Mouse (Mus musculus) layer of hippocampus, adult 2 months (tissue): ENCODE measurements around the gene Tmem212. TPM values are rescaled to one million over a fixed set of nuclear protein-coding genes. Genes with fewer than 3 reads are reported as not detected.
A peak's percentile ranks its signal among the peaks of the same experiment; 100 is the strongest.

Experiments
- DNase-seq, 2 experiments: peaks; one replicate each; pipeline ENCODE4 v3.0.0; 2022; ENCODE audit warnings: low spot score in 2 of 2
- H3K27ac ChIP-seq: fragments of 200-600 bp; 2 replicates; pipeline ENCODE4 v1.8.1; 2022
- H3K4me3 ChIP-seq: fragments of 200-600 bp; 2 replicates; pipeline ENCODE4 v1.8.1; 2022; ENCODE audit warnings: mild to moderate bottlenecking
- CTCF ChIP-seq: fragments of 200-600 bp; conservative IDR thresholded peaks from 2 replicates; pipeline ENCODE4 v1.8.1; 2022; ENCODE audit warnings: antibody characterized with exemption, mild to moderate bottlenecking, moderate library complexity
- total RNA-seq, 2 experiments: library from RNA; stranded (reverse); gene quantifications; 2 replicates each; pipeline ENCODE4 v1.2.3; 2021

The Tmem212 gene
- total RNA-seq, 2 experiments from 2014 or later, result 0.88 to 2.2 TPM

DNA sequence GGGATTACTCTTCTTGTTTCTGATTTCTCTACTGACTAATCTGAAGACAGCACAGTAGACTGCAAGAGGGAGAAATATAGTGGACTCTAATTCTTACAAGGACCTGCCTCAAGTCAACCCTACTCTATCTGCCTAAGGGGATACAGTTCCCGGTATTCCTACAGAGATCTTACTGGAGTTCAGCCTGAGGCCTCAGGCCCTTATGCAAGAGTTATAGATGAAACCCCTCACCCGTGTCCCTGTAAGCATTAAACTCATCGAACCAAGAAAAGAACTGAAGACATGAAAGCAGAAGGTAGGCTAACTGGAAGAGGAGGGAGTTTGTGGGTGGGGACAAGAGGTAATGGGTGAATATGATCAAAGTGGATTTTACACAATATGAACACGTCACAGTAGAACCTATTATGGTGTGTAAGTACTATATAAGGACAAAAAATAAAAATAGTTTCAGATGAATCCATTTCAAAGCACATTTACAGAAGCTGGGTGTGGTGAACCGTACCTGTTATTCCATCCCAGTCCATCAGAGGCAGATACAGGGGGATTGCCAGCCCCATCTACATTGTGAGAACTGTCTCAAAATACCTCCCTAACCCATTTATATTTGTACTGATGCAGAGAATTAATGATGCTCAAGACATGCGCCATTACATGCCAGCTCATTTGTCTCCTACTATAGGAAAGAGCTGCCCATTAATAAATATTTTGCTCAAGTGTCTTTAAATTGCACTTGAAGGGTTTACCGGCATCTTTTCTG is 17.1 kb downstream of the Tmem212 start:
- H3K4me3 ChIP-seq, result no peak overlapping the region
- TF ChIP-seq CTCF, result no peak

DNA sequence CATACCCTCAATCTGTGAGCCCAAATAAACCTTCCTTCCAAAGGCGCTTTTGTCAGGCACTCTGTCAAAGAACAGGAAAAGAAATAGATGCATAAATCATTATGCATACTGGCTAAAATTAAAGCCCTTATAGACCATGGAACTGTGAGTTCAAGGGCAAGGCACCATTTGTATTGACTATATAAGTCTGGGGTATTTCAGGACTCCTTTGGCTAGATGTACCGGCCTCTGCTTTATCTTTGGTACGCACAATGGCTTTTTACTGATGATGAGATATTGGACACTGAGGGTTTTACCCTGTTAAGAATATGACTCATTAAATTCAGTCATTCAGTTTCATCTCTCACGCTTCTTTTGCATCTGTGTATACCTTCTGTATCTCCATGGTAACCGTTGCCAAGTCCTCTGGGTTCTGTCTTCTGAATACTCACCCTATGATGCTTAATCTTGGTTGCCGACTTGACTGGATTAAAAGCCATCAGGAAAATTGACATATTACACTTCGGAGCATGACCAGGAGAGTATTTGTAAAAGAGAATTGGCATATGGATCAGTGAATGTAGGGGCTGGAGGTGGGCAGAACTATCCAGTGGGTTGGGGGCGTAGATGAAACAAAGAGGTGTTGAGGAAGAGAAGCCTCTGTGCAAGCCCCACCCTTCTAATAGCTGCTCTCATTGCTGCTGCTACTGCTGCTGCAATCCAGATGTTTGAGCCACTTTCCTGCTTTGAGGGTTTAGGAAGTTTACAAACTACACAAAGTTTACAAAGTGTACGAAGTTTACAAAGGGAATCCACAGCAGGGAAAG is 22.7 kb downstream of the Tmem212 start:
- Histone ChIP-seq H3K4me3 (no peak overlapping the region), H3K27ac (no peak overlapping the region)
- no peak for TF ChIP-seq CTCF
- DNase-seq, result peak; percentile 11 to 48

More for the DNA sequence above, 17.1 kb downstream of the Tmem212 start:
- no peak for DNase-seq
- H3K27ac ChIP-seq, result no peak overlapping the region

DNA sequence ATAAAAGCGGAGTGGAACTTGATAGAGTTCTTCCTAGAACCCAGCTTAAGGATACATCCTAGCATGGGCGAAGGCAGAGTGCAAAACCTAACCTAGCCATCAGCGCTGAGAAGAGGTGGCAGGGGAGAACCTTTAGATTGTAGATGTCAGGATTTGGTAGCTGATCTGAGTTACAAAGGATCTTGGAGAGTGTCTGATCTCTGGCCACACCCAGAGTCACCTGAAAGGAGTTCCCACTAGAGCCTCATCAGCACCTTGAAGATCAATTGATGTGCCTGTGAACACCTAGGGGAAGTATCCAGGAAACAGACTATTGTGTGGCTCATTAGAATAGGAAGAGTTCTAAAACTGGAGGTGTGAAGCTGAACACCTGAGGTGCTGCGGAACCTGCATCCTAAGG is 23.7 kb downstream of the Tmem212 start:
- H3K4me3 ChIP-seq, result no peak overlapping the region
- no peak for TF ChIP-seq CTCF
- no peak overlapping the region for H3K27ac ChIP-seq
- no peak for DNase-seq

DNA sequence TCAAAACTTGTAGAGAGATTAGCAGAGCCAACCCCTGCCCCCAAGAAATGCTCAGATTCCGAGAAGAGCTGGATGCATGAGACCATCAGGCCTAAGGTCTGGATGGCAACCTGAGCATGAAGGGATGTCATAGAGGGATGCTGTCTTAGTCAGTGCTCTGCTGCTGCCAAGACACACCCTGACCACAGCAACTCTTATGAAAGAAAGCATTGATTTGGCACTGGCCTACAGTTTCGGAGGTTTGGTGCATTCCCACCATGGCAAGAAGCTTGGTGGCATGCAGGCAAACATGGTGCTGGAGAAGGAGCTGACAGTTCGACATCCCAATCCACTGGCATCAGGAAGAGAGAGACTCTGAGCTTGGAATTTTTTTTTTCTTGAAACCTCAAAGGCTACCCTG is 24.3 kb downstream of the Tmem212 start:
- Histone ChIP-seq H3K4me3 (no peak overlapping the region), H3K27ac (no peak overlapping the region)
- DNase-seq, result no peak
- TF ChIP-seq CTCF, result no peak

DNA sequence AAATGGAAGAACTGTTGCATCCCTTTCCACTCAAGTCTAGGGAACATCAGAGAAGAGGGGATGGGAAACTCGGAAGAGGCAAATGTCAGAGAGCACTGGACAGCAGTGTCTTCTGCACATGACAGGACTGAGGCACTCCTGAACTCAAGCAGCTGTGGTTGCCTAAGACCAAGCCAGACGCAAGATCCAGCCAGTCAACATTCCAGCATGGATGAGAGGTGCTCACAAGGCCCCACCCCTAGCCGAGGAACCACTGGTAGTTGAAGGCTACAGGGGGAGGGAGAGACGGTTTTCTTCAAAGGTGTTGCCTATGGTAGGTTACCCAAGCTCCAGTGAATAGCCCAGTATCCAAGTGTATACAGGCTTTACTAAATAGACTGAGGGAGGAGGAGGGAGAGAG is 24.8 kb downstream of the Tmem212 start:
- Histone ChIP-seq H3K4me3 (no peak overlapping the region), H3K27ac (no peak overlapping the region)
- no peak for TF ChIP-seq CTCF
- no peak for DNase-seq

DNA sequence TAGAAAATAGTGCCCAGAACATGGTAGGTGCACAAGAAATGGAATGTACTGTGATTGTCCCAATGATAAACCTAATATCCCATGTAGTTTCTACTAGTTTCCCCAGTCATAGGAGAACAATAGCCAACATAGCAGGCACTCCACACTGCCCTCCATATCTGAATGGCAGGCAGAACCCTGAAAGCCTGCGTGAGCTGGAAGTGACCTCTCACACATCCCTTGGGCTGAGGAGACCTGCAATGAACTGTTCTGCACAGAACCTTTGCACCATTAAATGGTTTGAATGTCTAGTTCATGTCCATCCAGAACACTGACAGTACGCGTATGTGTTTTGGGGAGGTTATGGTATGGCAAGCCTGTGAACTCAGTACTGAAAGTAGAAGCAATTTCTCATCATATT is 27.5 kb downstream of the Tmem212 start:
- no peak overlapping the region for H3K4me3 ChIP-seq
- no peak for TF ChIP-seq CTCF

DNA sequence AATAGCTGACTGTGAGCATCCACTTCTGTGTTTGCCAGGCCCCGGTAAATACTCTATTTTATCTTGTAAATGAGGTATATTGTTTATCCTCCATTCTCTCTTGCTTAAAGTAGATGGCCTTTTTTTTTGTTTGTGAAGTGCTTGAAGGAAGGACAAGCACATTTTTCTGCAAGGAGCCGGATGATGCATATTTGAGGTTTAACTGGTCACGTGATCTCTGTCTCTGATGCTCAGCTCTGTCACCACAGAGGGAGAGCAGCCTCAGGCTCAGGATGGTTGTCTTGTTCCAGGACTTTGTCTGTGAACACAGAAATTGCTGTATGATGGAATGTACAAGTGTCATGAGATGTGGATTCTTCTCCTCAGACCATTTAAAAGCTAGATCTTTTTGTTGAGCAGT is 28.4 kb downstream of the Tmem212 start:
- H3K4me3 ChIP-seq, result no peak overlapping the region
- DNase-seq, result no peak
- H3K27ac ChIP-seq, result no peak overlapping the region
- no peak for TF ChIP-seq CTCF

More for the DNA sequence above, 27.5 kb downstream of the Tmem212 start:
- no peak overlapping the region for H3K27ac ChIP-seq
- DNase-seq, result no peak

DNA sequence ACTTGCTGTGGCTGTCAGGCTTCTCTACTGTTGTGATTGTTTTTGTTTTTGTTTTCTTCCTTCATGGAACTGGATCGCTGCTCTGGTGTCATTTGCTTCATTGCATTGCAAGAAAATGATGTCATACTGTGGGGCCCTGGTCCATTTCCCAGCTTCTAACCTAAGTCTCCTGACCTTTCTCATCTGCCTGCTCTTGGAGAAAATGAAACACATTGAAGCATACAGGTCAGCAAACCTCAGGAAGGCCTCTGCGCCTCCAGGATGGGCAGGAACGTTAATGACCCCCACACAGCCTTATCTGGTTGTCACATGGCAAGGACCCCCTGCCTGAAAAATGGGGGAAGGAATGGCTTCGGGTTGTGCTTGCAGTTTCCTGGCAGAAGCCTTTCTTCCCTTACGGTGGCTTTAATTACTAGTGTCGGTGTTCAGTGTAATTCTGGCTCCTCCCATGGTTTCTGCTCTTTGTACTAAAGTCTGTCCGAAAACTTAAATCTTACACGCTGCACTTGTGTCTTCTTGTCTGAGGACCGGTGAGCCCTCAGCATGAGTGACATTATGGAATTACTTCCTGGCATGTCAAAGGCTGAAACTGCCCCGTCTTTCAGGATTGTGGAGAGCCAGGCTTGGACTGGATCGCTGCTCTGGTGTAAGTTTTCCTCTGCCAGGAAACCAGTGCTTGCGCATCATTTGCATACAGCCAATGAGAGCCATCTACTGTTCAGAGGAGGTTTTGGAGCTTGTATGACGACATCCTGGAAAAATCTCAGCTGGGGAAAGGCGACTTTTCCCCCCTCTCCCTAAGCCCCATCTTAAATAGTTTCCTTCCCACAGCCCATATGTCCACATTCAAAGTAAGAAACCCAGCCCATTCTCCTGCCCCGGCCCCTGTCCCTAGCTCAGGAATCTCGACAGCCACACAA is 33.1 kb downstream of the Tmem212 start:
- peak; percentile 47 for DNase-seq
- Histone ChIP-seq H3K27ac (peak overlapping the region; percentile 46), H3K4me3 (peak overlapping the region; percentile 55)
- peak; percentile 72 for TF ChIP-seq CTCF

DNA sequence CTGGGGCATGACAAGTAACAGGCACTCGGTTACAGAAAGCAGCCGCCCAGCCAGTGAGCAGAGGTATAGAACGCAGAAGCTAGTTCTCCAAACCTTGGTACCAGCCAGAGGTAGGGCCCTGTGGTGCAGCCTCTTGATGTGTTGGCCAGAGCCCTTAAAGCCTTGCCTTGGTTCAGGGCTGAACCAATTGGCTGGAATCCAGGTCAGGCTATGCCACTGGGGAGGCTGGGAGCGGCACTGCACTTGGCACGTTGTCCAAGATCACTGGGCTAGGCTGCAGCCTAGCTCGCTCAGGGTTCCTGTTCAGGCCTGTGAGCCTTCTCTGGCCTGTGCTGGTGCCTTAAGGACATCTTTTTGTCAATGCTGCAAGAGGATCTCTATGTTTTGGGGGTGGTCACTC is 34.6 kb downstream of the Tmem212 start:
- H3K27ac ChIP-seq, result no peak overlapping the region
- no peak for TF ChIP-seq CTCF
- DNase-seq, result peak; percentile 26 to 42
- H3K4me3 ChIP-seq, result no peak overlapping the region

DNA sequence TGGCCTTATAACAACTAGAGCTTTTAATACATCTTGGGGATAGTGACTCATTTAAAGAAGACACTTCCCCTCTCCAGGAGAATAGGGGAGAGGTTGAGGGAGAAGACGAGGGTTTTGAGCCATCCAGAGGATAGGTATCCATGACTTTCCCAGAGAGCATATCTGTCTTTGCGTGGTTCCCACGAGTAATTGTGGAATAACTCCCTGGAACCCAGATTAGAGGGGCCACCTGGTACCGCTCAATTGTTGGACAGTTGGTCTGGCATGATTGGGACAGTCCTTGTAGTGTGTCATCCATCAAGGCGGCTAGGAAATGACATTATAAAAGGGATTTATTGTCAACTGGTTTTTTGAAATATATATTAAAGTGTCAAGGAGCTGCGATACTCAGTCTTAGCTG is 35.1 kb downstream of the Tmem212 start:
- Histone ChIP-seq H3K4me3 (no peak overlapping the region), H3K27ac (no peak overlapping the region)
- no peak for TF ChIP-seq CTCF
- no peak for DNase-seq

DNA sequence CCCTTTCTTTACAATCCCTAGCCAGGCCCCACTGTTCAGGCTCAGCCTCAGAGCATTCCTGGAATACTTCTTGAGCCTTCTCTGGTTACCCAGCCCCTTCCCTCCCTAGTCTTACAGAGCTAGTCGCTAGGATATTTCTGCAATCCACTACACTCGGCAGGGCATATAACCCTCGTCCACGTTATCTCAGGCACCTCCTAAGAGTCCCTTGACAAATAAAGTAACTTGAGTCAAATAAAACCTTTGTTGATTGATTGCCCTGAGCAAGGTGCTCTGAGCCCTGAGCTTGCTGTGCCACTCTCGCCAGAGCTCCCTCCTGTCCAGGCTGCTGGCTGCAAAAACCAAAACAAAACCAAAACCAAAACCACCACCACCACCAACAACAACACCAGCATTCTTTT is 37.0 kb downstream of the Tmem212 start:
- no peak overlapping the region for H3K27ac ChIP-seq

DNA sequence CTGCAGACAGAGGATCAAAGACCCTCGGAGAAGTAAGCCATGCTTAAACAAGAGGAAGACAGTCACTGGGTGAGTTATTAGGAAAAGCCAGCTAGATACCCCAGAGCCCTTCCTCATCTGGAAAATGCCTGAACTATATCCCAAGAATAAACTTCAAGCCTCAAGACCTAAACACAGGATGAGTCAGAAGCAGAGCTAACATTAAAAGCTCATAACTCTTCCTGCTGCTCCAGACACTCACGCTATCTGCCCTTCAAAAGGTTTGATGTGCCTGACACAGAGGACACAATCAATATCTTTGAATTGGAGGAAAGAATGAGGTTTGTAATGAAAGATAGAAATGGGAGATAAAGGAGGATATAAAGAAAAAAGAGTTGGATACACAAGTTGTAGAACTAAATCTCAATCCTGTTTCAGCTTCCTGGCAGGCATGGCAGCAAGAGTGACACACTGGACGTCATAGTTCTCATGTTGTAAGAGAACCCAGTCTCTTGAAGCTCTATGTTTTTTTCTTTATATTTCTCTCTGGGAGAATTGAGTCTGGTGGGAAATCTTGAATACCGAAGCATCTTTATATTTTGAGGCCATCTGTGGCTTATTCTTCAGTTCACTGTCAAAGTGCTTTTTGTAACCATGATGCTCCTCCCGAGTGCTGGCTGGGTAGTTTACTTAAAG is 37.6 kb downstream of the Tmem212 start:
- H3K27ac ChIP-seq, result no peak overlapping the region
- no peak overlapping the region for H3K4me3 ChIP-seq
- TF ChIP-seq CTCF, result no peak
- DNase-seq, result no peak

More for the DNA sequence above, 37.0 kb downstream of the Tmem212 start:
- DNase-seq, result no peak
- TF ChIP-seq CTCF, result no peak
- H3K4me3 ChIP-seq, result no peak overlapping the region
